24 mouse cellular contexts compared by ENCODE assay signal in genomic region chr1:187238061-187238460, GRCm38 (mm10). TPM values are rescaled to one million over a fixed set of nuclear protein-coding genes. Genes with fewer than 3 reads are reported as not detected.
"Had no signal": no experiment of that assay in that cellular context is flagged by ENCODE, and none has a peak within 500 bp of the region (broad histone marks: within the 10 kb centered on the region; RNA-seq: fewer than 3 reads in every experiment).

No protein-coding gene starts in this region.

- DNase-seq: left cerebral cortex, postnatal 4 days; liver, embryonic 13.5 days; lung, adult 18-20 months; lung, postnatal 10 days; lung, postnatal 36 days; retina, postnatal 1 day; right cerebral cortex, postnatal 25 days; spleen, adult 18-20 months; thymus, adult 18-20 months; thymus, postnatal 36 days had no signal

- H3K9me3 ChIP-seq: limb, embryonic 12.5 days; limb, embryonic 15.5 days; liver, embryonic 13.5 days; lung, embryonic 15.5 days; megakaryocyte, embryonic 14.5 days; midbrain, embryonic 10.5 days; midbrain, embryonic 13.5 days; neural tube, embryonic 13.5 days had no signal

- H3K4me1 ChIP-seq: limb, embryonic 15.5 days; liver, embryonic 13.5 days; lung, embryonic 15.5 days; midbrain, embryonic 10.5 days; midbrain, embryonic 13.5 days; neural tube, embryonic 13.5 days had no signal

- H3K27ac ChIP-seq: hindbrain, postnatal 0 days; kidney, postnatal 0 days; limb, embryonic 12.5 days; limb, embryonic 15.5 days; liver, embryonic 13.5 days; lung, embryonic 15.5 days; midbrain, embryonic 10.5 days; midbrain, embryonic 13.5 days; neural tube, embryonic 13.5 days had no signal

- ATAC-seq: hindbrain, postnatal 0 days; inflammation-experienced regulatory T-cells, adult 6 months; midbrain, embryonic 13.5 days; midbrain, embryonic 16.5 days had no signal

- H3K9ac ChIP-seq: limb, embryonic 12.5 days; limb, embryonic 15.5 days; liver, embryonic 13.5 days; lung, embryonic 15.5 days; midbrain, embryonic 13.5 days; neural tube, embryonic 13.5 days had no signal

- H3K4me3 ChIP-seq: limb, embryonic 12.5 days; limb, embryonic 15.5 days; liver, embryonic 13.5 days; lung, embryonic 15.5 days; megakaryocyte, embryonic 14.5 days; midbrain, embryonic 10.5 days; midbrain, embryonic 13.5 days; myocyte; neural tube, embryonic 13.5 days had no signal

- H3K27me3 ChIP-seq: limb, embryonic 12.5 days; limb, embryonic 15.5 days; liver, embryonic 13.5 days; lung, embryonic 15.5 days; megakaryocyte, embryonic 14.5 days; midbrain, embryonic 13.5 days; neural tube, embryonic 13.5 days had no signal

- H3K4me2 ChIP-seq: limb, embryonic 12.5 days; limb, embryonic 15.5 days; liver, embryonic 13.5 days; lung, embryonic 15.5 days; midbrain, embryonic 13.5 days; neural tube, embryonic 13.5 days had no signal

RNA-seq across cellular contexts. Expression of gene Spata17, which starts 22.8 kb away (rescaled TPM):
- total RNA-seq: monocyte, adult 5-6 weeks; neutrophil, adult 5-6 weeks had no signal
- polyA plus RNA-seq: inflammation-experienced regulatory T-cells, adult 6 months had no signal
